Mouse (Mus musculus): ENCODE measurements at regions not wholly inside any gene's neighbourhood (a gene's known extent, or its start where the extent isn't known, plus 50 kb on each side); places are given as distances from the start of the nearest gene placed in this dataset.

DNA sequence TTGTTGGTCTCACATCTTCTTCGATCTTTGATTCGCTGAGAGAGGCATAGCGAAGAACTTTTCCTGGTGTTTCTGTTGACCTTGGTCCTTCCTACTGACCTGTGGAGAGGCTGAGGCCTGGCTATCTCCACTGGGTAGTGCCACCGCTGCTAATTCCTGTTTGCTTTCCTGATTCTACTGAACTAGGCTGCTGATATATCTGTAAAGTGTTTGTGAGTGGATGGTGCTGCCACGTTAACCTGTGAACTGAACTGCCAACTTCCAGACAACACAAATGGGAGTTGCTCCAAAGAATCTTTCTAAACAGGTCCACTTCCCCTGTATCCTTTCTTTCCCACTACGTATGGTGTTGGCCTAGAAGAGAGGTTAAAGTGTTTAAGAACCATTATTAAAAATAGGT lies 78.0 kb upstream of the Akt3 start:
- no peak for DNase-seq (ENCODE audit: extremely low read depth, low read depth)

DNA sequence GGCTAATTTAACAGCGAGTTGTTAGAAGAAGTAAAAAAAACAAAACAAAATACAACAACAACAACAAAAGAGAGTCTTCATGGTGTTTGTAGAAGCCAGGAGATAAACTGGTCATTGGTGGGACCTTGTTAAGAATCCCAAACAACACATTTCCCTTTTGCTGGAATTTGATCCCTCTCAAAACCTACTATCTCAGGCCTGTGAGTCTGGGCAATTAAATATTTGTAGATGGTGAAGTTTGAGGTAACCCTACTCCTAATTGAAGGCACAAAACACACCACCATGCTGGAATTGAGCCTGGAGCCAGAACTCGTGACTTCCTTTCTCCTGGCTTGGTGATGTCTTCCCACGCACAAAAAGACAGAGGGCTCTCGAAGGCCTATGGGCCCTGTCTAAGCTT lies 65.4 kb upstream of the Akt3 start:
- no peak for DNase-seq (ENCODE audit: extremely low read depth, low read depth)

DNA sequence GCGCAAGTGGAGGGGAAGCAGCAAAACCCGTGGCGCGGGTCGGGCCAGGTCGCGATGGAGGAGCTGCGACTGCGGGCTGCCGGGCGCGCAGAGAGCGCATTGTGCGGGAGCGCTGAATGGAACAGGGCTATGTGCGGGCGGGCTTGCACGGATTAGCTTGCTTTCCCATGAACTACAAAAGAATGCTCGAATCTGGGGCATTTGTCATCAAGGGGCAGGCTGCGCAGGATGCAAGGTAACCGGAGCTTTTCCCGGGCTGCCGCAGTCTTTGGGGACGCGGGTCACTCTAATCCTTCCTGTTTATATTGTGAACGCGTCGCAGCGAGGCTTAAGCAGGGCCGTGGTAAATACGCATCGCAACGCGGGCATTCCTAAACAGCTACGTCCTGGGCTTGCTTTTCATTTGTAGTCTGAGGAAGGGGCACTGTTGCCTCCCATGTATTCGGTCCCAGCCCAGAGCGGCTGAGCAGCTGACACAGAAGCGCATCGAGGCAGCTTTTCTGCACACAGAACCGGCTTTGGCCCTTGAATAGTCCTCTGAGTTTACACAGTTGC lies 64.8 kb upstream of the Akt3 start:
- DNase-seq (ENCODE audit: extremely low read depth, low read depth), result no peak

DNA sequence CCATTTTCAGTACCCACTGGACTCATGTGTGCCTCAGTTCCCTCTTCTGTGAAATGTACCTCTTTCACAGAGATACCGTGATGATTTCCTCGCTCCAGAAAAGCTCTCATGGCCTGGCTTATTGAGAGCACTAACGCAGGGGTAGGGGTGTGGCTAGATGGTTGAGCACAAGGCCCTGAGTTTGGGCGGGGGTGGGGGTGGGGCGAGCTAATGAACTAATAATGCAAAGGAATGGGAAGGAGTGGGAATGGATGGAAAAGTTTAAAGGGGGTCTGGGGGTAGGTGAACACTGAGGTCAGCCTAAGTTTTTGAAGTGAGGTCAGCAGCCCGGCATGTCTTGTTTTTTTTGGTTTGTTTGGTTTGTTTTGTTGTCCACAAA lies 64.3 kb upstream of the Akt3 start:
- DNase-seq (ENCODE audit: extremely low read depth, low read depth), result no peak

DNA sequence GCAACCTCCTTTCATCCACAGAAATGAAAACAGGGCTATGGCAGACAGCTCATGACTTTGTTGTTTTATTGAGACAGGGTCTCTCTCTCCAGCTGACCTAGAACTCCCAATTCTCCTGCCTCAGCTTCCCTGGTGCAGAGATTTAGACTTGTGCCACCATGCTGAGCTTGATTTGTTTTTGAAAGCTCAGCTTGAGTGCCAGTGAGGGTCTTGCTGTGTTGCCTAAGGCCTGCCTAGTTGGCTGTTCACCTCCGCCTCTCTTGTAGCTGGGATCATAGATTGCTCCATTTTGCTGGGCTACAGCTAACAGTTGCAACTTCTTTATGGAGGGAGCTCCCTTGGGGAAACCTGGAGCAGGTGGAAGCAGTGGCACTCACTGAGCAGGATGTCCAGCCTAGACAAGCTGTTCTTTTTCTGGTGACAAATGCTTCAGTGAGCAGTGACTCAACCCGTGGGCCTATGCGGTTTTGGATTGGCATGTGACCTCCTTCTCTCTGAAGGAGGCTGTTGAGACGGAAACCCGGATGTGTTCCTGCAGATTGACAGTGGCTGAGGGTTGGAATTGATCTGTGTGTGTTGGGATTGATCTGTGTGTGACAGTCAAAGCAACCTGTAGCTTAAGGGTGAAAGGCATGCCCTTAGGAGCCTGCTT lies 63.8 kb upstream of the Akt3 start:
- DNase-seq (ENCODE audit: extremely low read depth, low read depth), result no peak

DNA sequence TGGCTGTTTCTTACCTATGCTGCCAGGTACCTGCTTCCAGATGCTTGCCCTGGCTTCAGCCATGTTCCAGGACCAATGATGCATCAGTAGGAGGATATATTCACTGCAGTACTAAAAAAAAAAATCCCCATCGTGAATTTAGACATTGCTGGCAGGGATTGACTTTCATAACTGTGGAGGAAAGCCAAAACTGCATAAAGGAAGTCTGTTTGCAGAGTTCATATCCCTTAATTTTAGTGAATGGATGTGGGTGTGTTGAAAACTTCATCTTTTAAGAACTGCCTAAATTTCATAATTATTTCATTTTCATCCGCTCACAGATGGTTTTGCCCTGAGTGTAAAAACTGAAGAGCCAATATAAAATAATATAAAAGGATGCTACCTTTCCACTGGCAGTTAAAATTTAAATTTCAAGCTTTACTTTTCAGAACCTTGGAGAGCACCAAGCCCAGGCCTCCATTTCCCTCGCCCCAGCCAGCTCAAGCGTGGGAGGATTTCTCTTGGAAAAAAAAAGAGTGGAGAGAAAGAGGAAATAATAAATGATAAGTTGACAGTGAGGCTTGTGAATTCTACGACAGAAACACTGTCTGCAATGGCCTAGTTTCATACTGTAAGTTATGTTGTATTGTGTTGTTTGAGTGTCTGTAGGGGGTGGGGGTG lies 50.3 kb upstream of the Akt3 start:
- DNase-seq (ENCODE audit: extremely low read depth, low read depth), result peak; percentile 7

Measured in MEL-GATA-1-ER (cell line).